Mouse (Mus musculus) liver, adult 2 months (tissue): ENCODE measurements around the gene Men1.

Source experiments
- CTCF ChIP-seq: fragments of 200-500 bp; IDR thresholded peaks from 2 replicates; pipeline ENCODE4 v1.5.1; 2011; ENCODE audit warnings: low read depth, low read length, control low read depth
- POLR2A ChIP-seq: fragments of 200-500 bp; IDR thresholded peaks from 2 replicates; pipeline ENCODE4 v1.6.1; 2011; ENCODE audit warnings: low read length, control low read depth; ENCODE audit not compliant: insufficient read depth; ENCODE audit errors: extremely low read depth

GRCm38 (mm10) chr19:6303831-6304230 is 30.9 kb upstream of the Men1 start:
- no peak for TF ChIP-seq POLR2A
- no peak for TF ChIP-seq CTCF
